Mouse (Mus musculus) neutrophil, adult 5-6 weeks (primary cell): ENCODE results near the gene Abca4. TPM values are rescaled to one million over a fixed set of nuclear protein-coding genes. Genes with fewer than 3 reads are reported as not detected.
"Not testable (repeated sequence)": the region's sequence is repeated elsewhere in the genome, so short reads cannot be mapped to it uniquely, and the experiment has no call there.

ENCODE experiments used
- ATAC-seq: fragments of 151-379, 151-347 bp; 2 replicates; pipeline ENCODE4 v1.8.0; 2017; ENCODE audit warnings: mild to moderate bottlenecking, moderate TSS enrichment; ENCODE audit not compliant: insufficient number of reproducible peaks, poor library complexity, low FRiP score, severe bottlenecking; ENCODE audit errors: extremely low read depth
- total RNA-seq: library from RNA; stranded (forward); fragments of 200-1000 nt; gene quantifications from 2 replicates; pipeline ENCODE4 v1.2.3, GENCODE M21; 2017

Abca4 gene
- total RNA-seq, 1 experiment from 2014 or later, result not detected

DNA sequence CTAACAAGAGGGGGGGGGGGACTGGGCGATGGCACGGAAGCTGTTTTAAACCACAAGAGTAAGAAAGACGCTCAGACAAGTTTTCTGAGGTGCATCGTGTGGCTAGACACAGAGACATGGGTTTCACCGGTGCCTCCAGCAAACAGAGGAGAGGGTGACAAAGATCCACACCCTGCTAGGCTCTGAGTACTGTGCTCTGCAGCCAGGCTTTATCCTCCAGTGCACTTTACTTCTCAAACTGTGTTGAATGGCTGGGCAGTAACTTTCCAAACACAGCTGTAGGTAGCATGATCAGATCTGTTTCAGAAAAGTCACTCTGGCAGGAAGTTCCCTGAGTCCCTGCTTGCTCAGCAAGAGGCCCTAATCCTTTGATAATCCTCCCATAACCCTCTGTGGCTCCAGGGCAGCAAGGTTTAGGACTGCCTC lies 158.1 kb downstream of the Abca4 start:
- no peak for ATAC-seq

DNA sequence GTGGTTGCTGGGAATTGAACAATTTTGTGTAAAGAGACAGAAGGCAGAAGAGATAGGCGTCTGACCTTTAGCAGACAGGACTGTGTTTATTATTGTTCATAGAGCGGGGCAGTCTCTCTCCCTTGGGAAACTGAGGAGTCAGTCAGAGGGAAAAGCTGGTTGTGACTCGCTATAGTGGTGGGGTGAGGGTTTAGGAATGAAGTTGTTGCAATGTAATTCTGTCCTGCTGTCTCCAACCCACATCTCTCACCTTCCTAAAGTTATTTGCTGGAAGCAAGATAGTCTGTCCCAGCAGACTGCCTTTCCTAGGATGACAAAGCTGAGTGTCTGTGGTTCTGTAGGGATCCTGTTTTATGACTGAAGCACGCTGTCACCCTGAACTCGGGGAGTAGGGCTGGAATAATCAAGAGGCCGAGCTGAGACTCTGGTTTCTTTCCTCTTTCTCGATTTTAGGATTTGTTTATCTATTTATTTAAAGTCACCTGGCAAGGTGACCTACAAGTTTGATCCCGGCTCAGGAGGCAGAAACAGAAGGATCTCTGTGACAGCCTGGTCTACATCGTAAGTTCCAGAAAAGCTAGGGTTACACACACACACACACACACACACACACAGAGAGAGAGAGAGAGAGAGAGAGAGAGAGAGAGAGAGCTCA lies 159.6 kb downstream of the Abca4 start:
- ATAC-seq, result no peak

DNA sequence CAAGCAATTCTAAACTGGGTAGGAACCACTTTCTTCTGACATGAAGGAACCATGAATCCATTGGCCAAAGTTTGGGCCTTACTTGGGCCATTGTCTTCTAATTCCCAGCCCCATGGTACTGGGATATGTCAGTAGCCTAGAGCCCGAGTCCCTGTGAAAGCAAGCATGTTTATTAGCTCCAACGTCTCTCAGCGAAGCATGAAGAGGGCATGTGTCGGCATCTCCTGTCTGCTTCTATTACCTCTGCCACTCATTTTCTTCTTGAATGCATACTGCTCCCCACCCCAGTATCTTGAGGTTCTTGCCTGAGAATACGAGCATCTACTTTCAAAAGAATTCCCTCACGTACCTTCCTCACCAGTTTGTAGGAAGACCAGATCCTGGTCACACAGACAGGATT lies 161.5 kb downstream of the Abca4 start:
- ATAC-seq, result no peak

DNA sequence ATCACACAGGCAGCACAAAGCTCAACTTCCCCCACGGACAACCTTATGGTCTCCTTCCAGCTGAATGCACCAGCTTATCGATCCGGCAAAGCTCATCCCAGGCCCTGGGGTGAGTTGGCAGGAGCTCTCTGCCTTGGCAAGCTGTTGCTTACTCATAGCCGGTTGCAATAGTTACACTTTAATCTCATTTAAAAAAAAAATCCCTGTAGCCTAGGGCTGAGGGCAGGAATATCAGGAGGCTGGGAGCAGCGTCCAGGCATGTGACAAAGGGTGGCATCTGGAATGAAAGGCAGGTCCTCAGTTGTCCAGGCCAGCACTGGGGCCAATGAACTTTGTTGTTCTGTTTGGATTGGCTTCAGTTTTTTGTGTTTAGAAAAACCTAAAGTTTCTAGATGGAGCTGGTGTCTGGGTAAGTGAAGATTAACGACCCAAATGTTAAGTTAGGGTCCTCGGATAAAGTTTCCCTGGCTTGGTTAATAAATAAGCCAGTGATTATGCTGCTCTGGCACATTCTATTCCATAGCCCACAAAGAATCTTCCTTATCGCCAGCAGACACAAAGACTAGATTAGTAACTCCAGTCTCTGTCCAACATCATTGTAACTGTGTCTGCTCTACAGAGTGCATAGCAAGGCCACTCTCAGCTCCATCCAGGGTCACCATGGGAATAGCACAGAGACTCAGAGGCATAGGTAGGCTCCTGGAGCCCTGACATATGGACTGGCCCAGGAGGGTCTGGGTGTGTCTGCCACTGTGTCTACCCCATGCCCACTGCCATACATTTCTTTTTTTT lies 162.2 kb downstream of the Abca4 start:
- no peak for ATAC-seq

DNA sequence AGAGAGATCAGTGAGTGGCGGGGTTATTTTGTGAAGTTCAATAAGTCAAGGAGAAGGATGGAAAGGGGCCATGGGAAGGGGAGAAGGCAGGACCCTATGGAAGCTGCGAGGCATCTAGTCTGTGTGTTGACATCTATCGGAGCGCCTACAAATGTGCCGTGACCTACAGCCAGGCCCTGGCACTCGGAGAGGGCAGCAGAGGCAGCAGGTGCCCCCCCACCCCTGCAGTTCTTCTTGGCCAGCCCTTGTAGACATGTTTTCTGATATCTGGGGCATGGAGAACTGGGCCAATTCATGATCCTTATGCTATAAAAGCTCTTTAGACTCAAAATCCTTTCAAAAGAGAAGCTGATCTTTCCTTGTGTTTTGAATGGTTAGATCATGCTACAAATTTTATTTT lies 163.5 kb downstream of the Abca4 start:
- no peak for ATAC-seq

DNA sequence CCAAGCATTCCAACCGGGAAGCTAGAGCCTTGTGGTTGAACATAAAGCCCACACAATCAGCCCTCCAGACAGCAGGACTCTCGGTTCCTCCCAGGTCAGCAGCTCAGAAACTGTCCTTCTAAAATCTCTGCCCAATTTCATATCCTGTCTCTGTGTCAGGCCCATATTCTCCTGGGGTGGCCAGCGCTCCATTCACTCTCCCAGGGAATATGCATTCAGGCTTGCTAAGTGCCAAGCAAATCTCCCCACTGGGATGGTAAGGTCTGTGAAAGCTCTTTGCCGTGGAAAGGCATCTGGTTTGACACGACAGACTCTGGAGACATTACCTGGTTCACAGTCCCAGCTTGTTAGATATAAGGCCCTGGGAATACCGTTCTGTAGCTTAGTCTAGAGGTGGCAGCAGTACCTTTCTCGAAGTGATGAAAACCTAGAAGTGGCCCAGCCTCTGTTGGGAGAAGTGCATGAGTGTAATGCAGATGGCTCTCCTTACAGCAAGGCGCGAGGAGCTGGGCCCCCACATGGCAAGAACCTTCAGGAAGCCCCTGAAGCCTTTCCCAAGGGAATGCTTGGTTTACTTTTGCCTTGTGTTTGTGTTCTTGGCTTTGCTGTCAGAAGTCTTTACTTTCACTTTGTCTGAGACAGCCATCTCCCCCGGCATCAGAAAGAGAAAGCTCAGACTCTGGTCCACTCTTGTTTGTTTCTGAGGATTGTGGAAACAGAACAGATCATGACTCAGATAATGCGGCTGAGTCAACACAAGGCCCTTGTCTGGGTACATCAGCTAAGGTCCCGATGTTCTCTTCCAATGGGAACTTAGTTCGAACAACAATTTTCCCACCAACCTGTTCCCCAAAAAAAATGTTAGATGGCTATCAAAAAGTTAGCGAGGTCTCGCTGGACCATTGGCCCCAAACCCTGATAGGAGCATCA lies 164.3 kb downstream of the Abca4 start:
- no peak for ATAC-seq

DNA sequence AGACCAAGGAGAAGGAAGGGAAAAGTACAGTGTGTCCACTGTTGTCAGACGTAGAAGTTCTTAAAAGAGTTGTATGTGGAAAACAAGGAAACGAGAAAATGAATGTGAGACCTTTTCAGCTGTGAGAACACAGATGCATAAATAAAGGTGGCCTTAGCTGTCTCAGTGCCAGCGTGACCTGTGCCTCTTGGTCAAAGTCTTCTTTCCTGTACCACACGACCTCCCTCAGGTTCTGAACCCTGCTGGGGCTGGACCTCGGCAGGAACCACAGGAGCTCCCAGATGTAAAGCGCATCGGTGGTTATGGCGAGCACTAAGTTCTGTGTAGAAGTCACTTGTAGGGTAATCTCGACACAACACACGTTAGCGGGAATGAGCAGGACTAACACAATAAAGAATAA lies 165.3 kb downstream of the Abca4 start:
- ATAC-seq, result no peak

DNA sequence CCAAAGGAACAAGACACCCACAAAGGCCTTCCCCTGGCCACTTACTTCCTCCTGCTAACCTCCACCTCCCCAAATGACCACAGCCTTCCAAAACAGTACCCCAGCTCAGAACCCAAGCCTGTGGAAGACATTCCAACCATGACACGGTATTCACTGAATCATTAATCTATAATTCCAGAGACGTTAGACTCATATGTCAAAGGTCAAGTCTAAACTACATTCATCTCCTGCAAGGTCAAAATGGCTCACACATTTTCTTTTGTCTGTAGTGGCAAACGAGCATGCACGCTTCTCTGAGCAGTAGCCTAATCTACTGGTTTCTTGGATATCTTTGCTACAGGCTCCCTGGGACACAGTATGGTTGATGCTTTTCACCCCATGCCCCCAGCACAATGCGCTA lies 166.2 kb downstream of the Abca4 start:
- no peak for ATAC-seq

DNA sequence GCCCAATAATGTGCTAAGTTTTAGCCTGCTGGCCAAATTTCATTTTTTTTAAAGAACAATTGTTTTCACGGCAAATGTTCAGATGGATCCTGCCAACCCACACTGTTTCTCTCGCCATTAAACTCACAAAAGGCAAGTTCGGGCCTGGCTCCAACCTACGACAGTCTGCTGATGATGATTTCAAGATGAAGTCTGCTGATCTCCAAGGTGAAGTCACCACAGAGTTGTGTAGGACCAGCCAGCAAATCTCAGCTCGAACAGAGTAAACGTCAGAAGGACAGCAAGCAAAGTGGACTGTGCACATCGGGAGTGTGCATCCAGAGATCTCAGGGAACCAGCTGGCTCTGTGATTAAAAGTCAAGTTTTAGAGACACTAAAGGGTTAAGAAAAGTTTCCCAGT lies 166.6 kb downstream of the Abca4 start:
- no peak for ATAC-seq

DNA sequence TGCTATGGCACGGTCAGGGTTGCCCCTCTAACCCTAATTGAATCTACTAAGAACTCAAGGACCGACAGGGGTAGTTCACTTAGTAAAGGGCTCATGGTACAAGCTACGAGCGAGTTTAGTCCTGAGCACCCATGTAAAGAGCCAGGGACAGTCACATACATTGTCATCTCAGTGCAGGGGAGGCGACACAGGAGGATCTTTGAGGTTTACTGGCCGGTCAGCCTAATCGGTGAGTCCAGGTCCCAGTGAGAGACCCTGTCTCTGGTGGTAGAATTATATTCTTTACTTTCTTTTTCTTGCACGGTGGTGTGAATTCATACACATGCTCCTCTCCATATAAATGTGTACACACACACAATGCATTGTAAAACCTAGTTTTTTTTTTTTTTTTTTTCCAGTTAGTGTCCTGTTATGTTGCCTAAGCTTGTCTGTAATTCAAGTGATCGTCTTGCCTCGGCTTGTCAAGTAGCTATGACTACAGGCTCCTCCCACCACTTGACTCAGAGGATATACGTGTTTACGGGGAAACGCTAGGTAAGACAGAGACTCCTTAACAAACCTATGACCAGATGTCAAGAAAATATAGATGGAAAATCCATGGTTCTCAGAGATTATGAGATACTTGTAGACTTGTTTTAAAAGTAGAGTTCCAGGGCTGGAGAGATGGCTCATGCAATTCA lies 167.3 kb downstream of the Abca4 start:
- no peak for ATAC-seq

DNA sequence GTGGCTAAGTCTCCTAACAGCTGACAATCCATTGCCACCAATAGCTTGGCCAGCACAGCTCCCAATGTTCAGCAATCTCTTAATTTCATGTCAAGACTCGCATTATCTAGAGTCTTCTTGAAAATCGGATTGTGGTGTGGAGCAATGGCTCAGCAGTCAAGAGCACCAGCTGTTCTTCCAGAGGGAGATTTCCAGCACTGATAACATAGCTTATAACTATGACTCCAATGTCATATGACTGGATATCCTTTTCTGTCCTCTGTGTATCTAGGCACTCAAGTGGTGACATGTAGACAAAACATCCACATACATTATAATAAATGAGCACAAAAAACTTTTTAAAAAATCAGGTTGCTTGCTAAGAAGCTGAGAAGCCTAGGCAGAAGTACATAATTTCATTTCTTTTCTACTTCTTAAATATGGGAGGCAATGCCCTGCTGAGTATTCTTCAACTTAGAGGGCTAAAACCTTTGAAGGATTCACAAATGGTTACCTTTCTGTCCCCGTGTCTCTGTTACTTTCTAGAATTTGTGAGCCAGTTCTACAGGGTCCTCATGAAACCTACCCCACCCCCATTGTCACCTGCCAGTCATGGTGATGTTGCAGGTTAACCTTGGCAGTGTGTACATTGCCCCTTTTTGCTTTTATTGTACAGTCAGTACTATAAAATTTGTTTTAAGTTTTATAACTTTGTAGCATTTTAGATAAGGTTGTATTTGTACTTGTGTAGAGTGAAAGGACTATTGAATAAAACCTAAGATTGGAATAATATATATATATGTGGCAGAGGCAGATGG lies 177.2 kb downstream of the Abca4 start:
- no peak for ATAC-seq

DNA sequence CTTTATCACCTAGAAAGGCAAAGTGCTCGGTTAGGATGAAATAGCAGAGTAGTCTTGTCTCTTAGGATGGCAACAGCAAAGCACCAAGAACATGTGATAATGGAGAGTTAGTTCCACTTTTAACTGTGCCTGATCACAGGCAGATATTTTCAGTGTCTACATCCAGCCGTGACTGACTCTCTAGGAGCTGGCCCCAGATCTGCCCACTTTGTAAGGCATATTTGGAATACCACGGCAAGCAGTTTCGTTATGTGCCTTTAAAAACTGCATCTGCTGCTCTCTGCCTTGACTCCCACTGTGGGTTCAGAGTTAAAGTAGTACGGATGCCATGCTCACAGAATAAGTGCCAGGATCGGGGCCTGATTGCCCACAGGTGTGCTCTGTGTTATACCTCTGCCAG lies 182.7 kb downstream of the Abca4 start:
- not testable (repeated sequence) for ATAC-seq

Other genes with a start within 250 kb of the Abca4 start
- gene Abcd3, start 229.1 kb upstream of the Abca4 start, total RNA-seq, result 11.2 and 13.4 TPM in 2 replicates
- 0.58 and 0.74 TPM in 2 replicates for gene Arhgap29, start 91.9 kb upstream of the Abca4 start, total RNA-seq
- 20.3 and 31.5 TPM in 2 replicates for gene Gclm, start 201.1 kb downstream of the Abca4 start, total RNA-seq
- 98.6 and 101 TPM in 2 replicates for gene Dnttip2, start 229.9 kb downstream of the Abca4 start, total RNA-seq
- 60.0 and 64.5 TPM in 2 replicates for gene Bcar3, start 249.7 kb downstream of the Abca4 start, total RNA-seq